Mouse (Mus musculus) macrophage (primary cell): ENCODE results near the gene 2310007B03Rik. TPM values are rescaled to one million over a fixed set of nuclear protein-coding genes. Genes with fewer than 3 reads are reported as not detected.

Source experiments
- H3K27ac ChIP-seq: fragments of 350-480 bp; formaldehyde crosslinking; 2 replicates; pipeline ENCODE4 v1.9.0; 2021
- H3K36me3 ChIP-seq: fragments of 350-480 bp; formaldehyde crosslinking; 2 replicates; pipeline ENCODE4 v1.9.0; 2021; ENCODE audit errors: inconsistent target
- H3K4me3 ChIP-seq: fragments of 350-480 bp; formaldehyde crosslinking; 2 replicates; pipeline ENCODE4 v1.9.0; 2021; ENCODE audit errors: inconsistent target
- H3K79me2 ChIP-seq: fragments of 350-480 bp; formaldehyde crosslinking; 2 replicates; pipeline ENCODE4 v1.9.0; 2021; ENCODE audit errors: inconsistent target
- WGBS: methylation state at CpG from one replicate; pipeline ENCODE4 v1.1.7; 2026; ENCODE audit warnings: inconsistent platforms; ENCODE audit not compliant: missing documents; 5-methylcytosine and 5-hydroxymethylcytosine counted together
- polyA plus RNA-seq: library from polyadenylated mRNA; stranded (reverse); fragments of 250-400 nt; gene quantifications from 3 replicates; pipeline ENCODE4 v1.2.4, GENCODE M21; 2018; ENCODE audit warnings: inconsistent platforms

2310007B03Rik gene
- polyA plus RNA-seq, 1 experiment from 2014 or later: not detected

DNA sequence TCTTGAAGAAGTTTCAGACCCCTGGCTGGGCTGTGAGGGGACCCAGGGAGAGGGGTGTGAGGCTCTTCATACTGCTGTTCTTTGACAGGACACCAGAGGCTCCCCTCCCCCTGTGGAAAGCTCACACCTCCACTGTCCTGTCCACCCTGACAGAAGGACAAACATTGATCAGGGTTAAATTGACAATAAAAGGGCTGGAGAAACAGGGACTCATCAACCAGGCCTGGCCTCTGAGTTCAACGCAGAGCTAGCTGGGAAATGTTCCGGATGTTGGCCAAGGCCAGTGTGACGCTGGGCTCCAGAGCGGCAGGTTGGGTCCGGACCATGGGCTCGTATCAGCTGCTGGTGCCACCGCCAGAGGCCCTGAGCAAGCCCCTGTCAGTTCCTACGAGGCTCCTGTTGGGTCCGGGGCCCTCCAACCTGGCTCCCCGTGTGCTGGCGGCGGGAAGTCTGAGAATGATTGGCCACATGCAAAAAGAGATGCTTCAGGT lies 25.7 kb downstream of the 2310007B03Rik start, which contains the start of gene Agxt:
Gene Agxt, plus strand, starts transcription at position 205 of the 491 bp plus-strand sequence.
- Histone ChIP-seq H3K4me3 (no peak within 1 kb of the TSS), H3K79me2 (no peaks in the 10 kb centered on the region), H3K27ac (no peak within 1 kb of the TSS), H3K36me3 (no peaks in the 10 kb centered on the region)
- WGBS: 93% methylated on average over 12 of the region's 12 CpGs

DNA sequence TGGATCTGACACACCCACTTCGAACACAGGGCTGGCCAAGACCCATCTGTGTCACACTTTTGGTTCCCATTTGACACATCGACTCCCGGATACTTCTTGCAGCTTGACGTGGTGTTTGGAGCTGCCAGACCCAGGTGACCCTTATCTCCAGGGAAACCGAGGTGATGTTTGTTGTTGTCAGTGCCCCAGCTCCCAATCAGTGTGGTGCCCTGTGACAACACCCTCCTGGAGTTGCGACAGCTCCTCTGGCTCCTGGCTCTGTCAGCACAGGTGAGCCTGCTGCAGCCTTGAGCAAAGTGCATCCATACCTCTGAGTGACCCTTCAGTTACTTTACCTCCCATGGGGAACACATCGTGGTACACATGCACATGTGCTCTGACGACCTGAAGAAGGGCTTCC lies 28.1 kb downstream of the 2310007B03Rik start:
- H3K4me3 ChIP-seq: no peak overlapping the region
- 72% methylated on average over 8 of the region's 8 CpGs for WGBS

DNA sequence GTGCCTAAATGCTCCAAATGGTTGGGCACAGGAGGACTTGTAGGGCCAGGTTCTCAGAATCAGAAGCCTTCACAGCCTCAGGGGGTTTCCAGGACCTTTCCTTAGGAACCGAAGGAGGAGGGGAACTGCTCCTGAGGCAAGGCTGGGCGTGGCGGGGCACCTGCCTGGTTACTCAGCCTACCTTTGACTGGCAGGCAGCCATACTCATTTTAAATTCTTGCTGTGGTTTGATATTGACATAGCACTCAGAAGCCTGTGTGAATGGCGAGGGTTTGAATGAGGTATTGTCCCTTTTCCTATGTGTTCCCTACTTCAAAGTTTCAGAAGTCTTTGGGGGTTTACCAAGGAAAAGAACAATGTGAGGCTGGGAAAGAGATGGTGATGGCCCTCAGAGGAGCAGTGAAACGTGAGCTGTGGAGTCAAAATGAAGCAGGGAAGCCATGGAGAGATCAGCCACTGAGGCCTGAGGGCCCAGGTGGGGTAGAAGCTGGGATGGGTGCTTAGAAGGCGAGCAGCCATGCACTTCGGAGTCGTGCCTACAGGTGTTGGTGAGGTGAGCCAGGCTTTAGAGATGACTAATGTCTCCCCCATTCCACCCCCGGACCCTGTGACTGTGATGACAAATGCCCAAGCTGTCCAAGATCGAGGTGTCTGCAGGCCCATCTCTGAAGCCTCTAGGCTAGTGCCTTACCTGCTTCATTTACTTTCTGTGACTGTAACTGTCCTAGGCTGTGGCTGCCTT lies 30.3 kb downstream of the 2310007B03Rik start:
- WGBS: 85% methylated on average over 10 of the region's 10 CpGs
- H3K79me2 ChIP-seq: no peaks in the 10 kb centered on the region

More for the DNA sequence above, 28.1 kb downstream of the 2310007B03Rik start:
- H3K79me2 ChIP-seq: no peaks in the 10 kb centered on the region
- no peaks in the 10 kb centered on the region for H3K36me3 ChIP-seq
- no peak overlapping the region for H3K27ac ChIP-seq

GRCm38 (mm10) chr1:93128710-93129349 lies 31.9 kb downstream of the 2310007B03Rik start:
- no peak overlapping the region for H3K4me3 ChIP-seq
- H3K79me2 ChIP-seq: no peaks in the 10 kb centered on the region
- no peak overlapping the region for H3K27ac ChIP-seq
- H3K36me3 ChIP-seq: no peaks in the 10 kb centered on the region
- 58% methylated on average over 6 of the region's 6 CpGs for WGBS

More for the DNA sequence above, 30.3 kb downstream of the 2310007B03Rik start:
- Histone ChIP-seq H3K36me3 (no peaks in the 10 kb centered on the region), H3K27ac (no peak overlapping the region), H3K4me3 (no peak overlapping the region)

- no peak overlapping the region for H3K4me3 ChIP-seq
- WGBS: 89% methylated on average over 8 of the region's 8 CpGs
- no peaks in the 10 kb centered on the region for H3K36me3 ChIP-seq
- H3K79me2 ChIP-seq: no peaks in the 10 kb centered on the region
- H3K27ac ChIP-seq: no peak overlapping the region
These were observed 32.5 kb downstream of the 2310007B03Rik start for GRCm38 (mm10) chr1:93128209-93128608.

DNA sequence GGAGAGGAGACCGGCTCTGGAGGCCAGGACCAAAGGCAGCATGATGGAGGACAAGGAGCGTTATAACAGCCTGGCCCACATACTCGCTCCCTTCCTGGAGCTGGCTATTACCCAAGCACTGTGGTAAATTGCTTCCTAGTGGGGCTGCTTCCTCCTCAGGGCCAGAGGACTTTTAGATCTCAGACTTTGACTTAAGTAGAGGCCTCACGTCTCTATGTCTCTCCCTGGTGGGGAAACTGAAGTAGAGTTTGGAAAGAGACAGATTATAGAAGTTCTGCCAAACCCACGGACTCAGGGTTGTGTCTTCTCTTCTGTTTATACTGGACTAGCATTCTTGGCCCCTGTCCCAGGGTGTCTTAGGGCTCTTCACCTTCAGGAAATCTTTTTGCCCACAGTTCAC lies 35.5 kb downstream of the 2310007B03Rik start:
- Histone ChIP-seq H3K27ac (0 out of 2 replicates have a peak overlapping the region, but pooled peaks have one; percentile 2), H3K4me3 (no peak overlapping the region), H3K79me2 (no peaks in the 10 kb centered on the region), H3K36me3 (no peaks in the 10 kb centered on the region)
- 6% methylated on average over 5 of the region's 5 CpGs for WGBS

DNA sequence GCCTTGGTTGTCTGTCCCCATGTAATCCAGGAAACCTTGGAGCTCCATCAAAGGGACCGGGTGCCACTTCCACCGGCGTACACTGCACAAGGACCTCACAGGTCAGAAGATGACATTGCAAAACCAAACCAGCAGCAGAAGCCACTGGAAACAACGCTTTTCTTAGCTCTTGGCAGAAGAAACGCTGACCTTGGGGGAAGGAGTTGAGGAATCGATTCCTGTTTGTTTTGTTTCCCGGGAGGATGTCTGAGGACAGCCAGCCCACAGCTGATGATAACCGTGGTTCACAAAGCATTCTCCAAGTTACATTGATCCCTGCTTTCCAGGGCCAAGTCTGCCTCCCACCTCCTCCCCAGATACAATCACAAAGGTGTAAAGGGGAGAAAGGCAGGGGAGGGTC lies 36.7 kb downstream of the 2310007B03Rik start:
- H3K27ac ChIP-seq: no peak overlapping the region
- H3K4me3 ChIP-seq: no peak overlapping the region
- H3K79me2 ChIP-seq: no peaks in the 10 kb centered on the region
- no peaks in the 10 kb centered on the region for H3K36me3 ChIP-seq
- WGBS: 25% methylated on average over 8 of the region's 8 CpGs

DNA sequence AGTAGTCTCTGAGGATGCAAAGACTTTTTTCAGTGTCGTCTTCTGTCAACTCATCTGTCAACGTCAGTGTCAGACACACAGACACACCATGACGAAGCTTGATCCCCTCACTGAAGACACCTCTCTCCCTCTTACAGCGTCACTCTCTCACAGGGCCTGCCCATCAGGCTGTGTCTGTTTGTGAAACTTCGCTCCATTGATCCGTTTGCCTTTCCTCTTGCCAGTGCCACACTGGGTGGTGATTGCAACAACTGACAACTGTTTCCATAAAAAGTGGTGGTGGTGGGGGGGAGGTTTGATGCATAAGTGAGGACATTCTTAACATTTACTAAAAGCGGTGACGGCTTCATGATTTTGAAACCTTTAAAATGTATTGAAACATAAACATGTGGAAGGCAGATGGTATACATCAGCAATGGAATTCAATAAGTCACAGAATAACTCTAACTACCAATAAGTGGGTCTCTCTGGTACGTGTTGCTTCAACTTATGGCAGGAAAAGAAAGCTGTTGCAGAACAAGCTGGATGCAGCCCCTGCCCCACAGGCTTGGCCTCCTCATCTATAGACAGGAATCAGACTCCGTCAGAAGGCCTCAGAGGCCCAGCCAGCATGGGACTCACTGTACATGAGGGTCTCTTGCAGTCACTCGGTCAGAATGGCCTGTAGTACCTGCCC lies 37.4 kb downstream of the 2310007B03Rik start:
- Histone ChIP-seq H3K4me3 (no peak overlapping the region), H3K27ac (no peak overlapping the region), H3K79me2 (no peaks in the 10 kb centered on the region), H3K36me3 (no peaks in the 10 kb centered on the region)
- WGBS: 86% methylated on average over 11 of the region's 11 CpGs

DNA sequence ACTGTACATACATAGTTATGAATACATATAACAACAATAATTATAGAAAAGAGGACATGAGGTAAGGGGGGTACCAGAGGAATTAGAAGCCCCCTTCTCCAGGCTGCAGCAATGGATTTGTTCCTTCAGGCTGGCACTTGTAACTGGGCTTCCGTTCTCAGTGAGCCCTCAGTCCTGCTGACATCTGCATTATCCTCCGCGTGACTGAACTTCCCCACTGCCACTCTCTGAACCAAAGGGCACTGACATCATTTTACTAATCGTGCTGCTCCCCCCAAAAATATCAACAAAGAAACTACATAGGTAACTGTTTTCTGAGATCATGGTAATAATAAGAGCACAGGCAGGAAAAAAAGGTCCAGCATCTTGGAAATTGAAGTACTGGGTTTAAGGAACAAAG lies 41.9 kb downstream of the 2310007B03Rik start:
- no peaks in the 10 kb centered on the region for H3K36me3 ChIP-seq
- 13% methylated on average over 4 of the region's 4 CpGs for WGBS
- H3K27ac ChIP-seq: peak overlapping the region; percentile 57
- H3K4me3 ChIP-seq: no peak overlapping the region
- H3K79me2 ChIP-seq: no peaks in the 10 kb centered on the region

- Histone ChIP-seq H3K79me2 (no peaks in the 10 kb centered on the region), H3K27ac (no peak overlapping the region), H3K4me3 (peak overlapping the region; percentile 23; the same call in 1 of the 2 replicates), H3K36me3 (no peaks in the 10 kb centered on the region)
- WGBS: 41% methylated on average over 10 of the region's 13 CpGs
These were observed 45.3 kb downstream of the 2310007B03Rik start for GRCm38 (mm10) chr1:93115471-93115870.

- Histone ChIP-seq H3K4me3 (peak overlapping the region; percentile 23; the same call in 1 of the 2 replicates), H3K79me2 (no peaks in the 10 kb centered on the region), H3K27ac (no peak overlapping the region), H3K36me3 (no peaks in the 10 kb centered on the region)
- 31% methylated on average over 21 of the region's 21 CpGs for WGBS
These were observed 45.9 kb downstream of the 2310007B03Rik start for GRCm38 (mm10) chr1:93114713-93115463.

DNA sequence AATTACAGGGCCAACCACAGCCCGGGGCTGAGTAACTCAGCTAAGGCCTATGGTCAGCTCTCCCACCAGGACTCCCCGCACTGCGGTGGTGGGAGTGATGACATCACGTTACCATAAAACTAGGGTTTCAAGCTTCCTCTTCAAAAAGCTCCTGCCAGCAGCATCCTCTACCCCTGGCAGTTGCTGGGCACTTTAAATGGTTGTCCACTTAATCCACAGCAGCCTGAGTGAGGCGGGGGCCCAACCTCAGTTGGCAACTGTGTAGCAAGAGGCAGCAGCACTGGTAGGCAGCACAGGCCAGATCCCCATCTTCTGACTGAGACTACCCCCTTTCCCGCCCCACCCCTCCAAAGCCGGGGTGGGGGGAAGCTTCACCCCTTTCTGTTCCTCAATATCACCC lies 58.0 kb downstream of the 2310007B03Rik start:
- no peak overlapping the region for H3K4me3 ChIP-seq
- WGBS: 61% methylated on average over 7 of the region's 7 CpGs
- no peaks in the 10 kb centered on the region for H3K79me2 ChIP-seq
- no peaks in the 10 kb centered on the region for H3K36me3 ChIP-seq
- no peak overlapping the region for H3K27ac ChIP-seq

DNA sequence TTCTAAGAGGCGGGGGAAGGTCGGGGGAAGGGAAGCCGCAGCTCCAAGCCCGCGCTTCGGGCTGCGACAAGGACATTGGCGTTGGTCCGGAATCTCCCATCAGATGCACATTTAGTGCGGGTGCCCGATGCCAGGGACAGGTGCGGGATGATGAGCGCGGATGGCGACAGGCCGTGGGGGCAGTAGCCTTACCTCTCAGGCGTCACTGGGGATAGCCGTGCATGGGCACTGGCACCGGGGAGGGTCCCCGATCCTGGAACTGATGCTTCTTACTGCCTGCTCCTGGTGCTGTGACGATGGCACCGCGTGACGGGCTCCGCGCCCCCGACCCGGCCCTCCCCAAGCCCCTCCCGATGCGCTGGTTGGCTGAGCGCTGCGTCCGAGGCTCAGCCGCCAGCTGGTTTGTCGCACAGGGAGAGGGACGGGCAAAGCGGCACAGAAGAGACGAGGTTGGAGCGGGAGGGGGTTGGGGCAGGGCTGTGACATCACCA lies 59.1 kb downstream of the 2310007B03Rik start, which contains the start of gene Kif1a:
Gene Kif1a, minus strand, starts transcription at position 381 of the 491 bp plus-strand sequence.
- 4% methylated on average over 39 of the region's 39 CpGs for WGBS
- Histone ChIP-seq H3K4me3 (no peak within 1 kb of the TSS), H3K36me3 (no peaks in the 10 kb centered on the region), H3K27ac (no peak within 1 kb of the TSS), H3K79me2 (no peaks in the 10 kb centered on the region)
